Mouse (Mus musculus) kidney, adult 9 months (tissue): Measurements from ENCODE around the gene Hoxb2.

ENCODE experiments used
- DNase-seq: peaks from one replicate; pipeline ENCODE4 v3.0.0; 2022

Hoxb2 gene

DNA sequence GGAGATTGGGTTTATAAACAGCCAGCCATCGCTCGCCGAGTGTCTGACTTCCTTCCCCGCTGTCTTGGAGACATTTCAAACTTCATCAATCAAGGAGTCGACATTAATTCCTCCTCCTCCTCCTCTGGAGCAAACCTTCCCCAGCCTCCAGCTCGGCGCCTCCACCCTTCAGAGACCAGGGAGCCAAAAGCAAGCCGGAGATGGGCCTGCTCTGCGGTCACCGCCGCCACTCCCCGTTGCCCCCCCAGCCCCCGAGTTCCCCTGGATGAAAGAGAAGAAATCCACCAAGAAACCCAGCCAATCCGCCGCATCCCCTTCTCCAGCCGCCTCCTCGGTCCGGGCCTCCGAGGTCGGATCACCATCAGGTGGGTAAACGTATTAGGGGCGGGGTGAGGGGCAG lies 1.5 kb downstream of the Hoxb2 start:
- peak; percentile 85 for DNase-seq

DNA sequence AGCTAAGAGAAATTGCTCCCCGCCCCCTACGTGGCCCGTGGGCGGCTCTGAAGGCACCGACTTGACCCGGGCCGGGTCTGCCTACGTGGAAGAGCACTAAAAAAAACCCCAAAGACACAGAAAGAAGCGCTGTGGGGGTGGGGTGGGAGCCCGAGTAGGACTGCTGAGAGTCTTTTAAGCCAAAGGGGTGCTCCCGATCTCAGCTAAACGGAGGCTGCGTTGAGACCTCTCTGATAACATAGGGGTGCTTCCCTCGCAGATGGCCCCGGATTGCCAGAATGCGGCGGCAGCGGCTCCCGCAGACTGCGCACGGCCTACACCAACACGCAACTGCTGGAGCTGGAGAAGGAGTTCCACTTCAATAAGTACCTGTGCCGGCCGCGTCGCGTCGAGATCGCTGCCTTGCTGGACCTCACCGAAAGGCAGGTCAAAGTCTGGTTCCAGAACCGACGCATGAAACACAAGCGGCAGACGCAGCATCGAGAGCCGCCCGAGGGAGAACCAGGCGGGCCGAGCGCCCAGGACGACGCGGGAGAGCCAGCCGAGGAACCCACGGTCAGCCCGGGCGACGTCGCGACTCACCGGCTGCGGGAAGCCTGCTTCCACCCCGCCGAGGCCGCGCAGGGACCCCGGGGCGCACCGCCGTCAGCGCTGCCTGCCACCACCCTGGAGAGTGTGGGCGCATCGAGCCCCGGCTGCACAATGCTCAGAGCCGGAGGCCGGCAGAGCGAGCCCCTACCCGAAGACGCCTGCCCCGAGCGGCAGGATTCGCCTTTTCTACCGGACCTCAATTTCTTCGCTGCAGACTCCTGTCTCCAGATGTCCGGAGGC lies 2.6 kb downstream of the Hoxb2 start:
- DNase-seq, result peak; percentile 86

DNA sequence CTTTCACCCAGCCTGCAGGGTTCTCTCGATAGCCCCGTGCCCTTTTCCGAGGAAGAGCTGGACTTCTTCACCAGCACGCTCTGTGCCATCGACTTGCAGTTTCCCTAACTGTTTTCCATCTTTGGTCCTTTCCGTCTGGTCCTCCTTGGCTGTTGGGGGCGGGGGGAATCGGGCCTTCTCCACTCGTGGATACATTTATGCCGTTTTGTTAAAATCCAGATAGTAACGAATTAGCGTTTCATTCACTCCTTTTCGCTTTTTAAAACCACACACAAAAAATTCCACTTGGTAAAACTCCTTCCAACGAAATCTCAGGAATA lies 3.2 kb downstream of the Hoxb2 start:
- DNase-seq, result peak; percentile 28

DNA sequence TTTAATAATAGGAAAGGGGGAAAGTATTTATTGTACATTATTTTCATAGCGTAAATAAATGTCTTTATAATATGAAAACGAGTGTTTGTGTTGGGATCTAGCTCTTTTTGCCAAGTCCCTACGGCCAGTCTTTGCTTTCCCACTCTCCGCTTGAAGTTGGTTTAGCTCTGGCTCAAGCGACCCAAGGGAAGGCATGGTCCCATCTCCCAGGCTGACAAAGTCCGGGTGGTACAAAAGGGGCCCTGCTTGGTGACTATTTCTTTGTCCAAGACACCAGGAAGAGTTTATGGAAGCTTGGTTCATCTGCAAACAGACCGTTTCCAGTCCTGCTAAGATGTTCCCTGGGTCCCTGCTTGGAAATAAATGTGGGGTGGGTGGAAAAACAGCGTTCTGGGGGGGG lies 3.6 kb downstream of the Hoxb2 start:
- no peak for DNase-seq

DNA sequence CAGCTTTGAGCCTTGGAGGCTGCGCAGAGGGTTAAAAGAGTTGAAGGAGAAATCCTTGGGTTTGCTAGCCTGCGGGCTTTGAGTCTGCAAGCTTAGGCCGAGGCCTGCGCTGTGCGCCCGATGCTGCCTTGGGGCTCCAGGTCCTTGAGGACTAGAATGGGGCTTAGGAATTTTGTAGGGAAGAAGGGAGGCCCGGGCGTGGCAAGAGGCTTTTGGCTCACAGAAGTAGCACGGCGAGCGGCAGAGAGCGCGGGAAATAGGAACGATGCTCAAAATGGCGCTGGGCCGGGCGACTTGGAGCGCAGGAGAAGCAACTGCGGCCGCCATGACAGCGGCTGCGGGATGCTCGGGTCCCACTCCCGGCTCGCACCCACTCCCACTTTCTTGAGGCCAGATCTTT lies 4.1 kb downstream of the Hoxb2 start:
- DNase-seq, result peak; percentile 63

DNA sequence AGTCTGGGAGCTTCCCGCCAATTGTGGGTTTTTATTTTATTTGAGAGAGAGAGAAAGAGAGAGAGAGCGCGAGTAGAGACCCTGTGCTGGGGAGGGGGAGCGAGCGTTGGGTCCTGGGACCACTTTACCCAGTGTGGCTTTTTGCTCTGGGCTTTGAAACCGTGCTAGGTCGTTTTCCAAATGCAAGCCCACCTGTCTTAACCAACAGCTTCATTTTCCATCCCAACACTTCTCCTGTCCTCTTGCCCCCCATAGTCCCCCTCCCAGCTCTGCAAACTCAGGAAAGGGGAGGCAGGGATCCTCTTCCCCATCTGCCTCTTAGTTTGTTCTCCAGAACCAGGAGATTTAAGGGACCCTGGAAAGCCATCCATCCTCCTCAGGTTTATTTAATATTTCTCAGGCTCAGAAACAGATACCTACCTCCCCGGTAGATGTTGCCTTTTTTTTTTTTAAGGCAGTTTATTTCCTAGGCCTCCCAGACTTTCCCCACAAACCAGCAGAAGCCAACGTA lies 4.5 kb downstream of the Hoxb2 start:
- DNase-seq, result no peak

DNA sequence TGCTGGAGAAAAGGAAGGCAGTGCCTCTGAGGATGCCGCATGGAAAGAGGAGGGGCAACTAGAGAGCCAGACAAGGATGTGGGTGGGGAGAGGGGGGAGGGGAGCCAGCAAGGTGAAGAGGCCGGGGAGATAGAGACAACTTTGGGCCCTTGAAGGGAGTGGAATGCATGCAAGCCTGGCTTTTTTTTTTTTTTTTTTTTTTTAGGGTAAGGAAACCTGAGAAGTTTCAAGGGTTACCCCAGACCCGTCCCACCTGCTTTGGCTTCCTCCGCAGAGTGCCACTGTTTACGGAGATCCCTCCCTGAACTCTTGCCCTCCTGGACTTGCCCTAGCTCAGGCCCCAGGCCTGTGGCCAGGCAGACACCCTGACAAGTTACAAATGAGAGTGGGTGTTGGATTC lies 13.5 kb downstream of the Hoxb2 start:
- peak; percentile 61 for DNase-seq

DNA sequence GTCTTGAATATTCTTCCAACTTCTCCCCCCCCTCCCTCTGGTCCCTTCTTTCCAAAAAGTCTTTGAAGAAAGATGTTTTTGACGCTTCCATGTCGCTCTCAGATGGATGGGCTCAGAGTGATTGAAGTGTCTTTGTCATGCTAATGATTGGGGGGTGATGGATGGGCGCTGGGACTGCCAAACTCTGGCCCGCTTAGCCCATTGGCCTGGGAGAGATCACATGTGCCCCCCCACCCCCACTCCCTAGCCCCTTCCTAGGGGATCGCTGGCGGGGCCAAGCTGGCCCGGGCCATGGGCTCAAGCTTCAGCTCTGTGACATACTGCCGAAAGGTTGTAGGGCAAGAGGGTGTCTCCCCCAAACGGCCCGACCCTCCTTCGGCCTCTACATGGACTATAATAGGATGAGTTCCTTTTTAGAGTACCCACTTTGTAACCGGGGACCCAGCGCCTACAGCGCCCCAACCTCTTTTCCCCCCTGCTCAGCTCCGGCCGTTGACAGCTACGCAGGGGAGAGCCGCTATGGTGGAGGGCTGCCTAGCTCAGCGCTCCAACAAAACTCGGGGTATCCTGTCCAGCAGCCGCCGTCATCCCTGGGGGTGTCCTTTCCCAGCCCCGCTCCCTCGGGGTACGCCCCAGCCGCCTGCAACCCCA lies 15.2 kb downstream of the Hoxb2 start, which contains the start of gene Hoxb1:
Gene Hoxb1 (plus strand): TSS at position 312 of the 651 bp plus-strand sequence.
- no peak for DNase-seq

DNA sequence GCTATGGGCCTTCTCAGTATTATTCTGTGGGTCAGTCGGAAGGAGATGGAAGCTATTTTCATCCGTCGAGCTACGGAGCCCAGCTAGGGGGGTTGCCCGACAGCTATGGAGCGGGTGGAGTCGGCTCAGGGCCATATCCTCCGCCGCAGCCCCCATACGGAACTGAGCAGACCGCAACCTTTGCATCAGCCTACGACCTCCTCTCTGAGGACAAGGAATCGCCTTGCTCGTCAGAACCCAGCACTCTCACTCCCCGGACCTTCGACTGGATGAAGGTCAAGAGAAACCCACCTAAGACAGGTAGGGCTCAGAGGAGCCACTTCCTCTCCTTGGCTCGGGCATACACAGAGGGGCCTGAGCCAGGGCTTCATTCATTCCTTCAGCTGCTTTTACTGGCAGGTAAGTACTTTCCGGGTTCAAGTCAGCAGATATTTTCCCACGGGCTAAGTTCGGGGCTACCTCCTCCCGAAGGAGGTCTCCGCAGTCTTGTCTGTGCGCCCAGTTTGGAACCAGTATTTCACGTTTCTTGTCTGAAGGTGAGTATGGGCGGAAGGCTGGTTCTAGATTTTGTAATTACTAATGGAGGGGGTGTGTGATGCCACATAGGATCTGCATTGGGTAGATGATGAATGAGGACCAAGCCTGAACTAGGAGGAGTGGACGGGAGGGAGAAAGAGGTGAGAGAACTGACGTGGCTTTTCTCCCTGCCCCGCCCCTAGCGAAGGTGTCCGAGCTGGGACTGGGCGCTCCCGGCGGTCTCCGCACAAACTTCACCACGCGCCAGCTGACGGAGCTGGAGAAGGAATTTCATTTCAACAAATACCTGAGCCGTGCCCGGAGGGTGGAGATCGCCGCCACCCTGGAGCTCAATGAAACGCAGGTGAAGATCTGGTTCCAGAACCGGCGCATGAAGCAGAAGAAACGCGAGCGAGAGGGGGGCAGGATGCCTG lies 16.0 kb downstream of the Hoxb2 start:
- peak; percentile 30 for DNase-seq

DNA sequence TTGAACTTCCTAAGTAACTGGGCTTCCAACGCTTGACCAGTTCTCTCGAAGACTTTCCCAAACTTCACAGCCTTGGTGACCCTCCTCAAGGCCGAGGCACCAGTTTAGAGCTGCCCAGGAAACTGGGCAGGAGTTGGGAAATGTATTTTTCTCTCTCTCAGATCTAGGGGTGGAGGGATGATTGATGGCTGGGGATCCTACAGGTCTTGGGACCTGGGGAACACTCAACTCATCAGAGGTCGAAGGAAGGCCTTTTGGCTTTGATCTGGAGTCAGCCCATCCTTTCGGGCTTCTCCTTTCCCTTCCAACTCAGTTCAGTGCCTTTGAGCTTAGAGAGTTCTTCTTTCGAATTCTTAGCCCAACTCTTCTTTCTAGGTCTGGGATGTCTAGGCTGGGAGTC lies 16.8 kb downstream of the Hoxb2 start:
- no peak for DNase-seq

DNA sequence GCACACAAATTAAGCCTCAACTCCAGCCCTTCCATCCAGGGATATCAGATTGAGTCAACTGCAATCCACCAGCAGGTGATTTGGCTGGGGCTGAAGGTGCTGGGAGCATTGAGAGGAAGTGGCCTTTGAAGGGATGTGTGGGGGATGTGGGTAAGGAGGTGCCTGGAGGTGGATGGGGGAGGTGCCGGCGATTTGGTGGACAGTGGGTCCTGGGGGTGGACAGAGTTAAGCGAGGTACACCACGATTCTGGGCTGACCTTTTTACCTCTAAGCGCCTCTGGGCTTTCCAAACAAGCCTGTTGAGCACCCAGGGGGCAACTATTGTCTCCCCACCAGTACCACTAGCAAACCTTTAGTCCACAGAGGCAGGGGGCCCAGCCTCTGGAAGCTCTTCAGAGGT lies 18.4 kb downstream of the Hoxb2 start:
- no peak for DNase-seq

DNA sequence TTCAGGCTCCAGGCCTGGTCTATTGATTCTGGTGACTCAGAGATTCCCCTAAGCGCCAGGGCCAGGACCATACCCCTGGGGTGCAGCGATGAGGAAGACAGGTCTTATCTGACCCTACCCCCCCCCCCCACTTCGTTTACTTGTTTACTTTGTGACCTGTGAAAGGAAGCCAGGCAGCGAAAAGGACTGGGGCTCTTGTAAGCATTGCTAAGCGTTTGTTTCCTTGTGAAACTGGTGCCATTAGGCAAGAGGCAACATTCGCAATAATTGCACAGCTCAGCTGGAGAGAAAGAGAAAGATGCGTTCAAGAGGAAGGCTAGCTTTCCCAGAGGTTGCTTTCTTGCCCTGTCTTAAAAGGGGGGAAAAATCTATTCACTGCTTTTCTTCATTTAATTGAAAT lies 18.8 kb downstream of the Hoxb2 start:
- DNase-seq, result no peak

DNA sequence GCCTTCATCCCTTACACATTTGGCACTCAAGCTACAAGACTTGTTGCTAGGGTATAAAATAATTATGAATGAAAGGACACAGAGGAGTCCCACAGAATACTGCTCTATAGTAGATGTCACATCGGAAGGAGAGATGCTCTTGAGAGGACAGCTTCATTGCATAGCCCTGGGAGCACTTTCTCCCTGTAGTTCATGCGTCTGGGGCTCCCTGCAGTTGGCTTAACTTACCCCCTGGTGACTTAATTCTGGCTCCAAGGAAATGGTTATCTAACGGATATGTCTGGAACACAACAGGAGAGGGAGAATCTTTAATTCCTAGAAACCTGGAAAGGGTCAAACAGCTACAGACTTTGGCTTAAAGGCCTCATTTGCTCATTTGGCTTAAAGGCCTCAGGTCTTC lies 21.4 kb downstream of the Hoxb2 start:
- DNase-seq, result no peak

DNA sequence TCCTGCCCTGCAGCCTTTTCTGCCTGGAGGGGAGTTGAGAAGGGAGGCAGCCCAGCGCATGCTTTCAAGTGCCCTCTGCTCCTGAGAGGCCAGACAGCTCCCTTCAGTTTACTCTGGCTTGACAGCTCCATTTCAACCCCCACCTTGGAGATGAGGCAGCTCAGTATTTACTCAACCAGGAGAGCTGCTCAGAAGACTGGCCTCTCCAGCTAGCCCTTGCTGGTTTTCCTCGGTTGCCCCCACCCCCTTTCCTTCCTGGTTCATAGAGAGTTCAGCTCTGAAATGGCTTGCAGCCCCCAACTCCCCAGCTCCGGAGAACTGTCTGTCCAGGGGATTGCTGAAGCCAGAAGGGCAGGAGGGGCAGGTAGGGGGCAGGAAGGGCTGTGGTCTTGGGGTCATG lies 22.2 kb downstream of the Hoxb2 start:
- DNase-seq, result no peak

DNA sequence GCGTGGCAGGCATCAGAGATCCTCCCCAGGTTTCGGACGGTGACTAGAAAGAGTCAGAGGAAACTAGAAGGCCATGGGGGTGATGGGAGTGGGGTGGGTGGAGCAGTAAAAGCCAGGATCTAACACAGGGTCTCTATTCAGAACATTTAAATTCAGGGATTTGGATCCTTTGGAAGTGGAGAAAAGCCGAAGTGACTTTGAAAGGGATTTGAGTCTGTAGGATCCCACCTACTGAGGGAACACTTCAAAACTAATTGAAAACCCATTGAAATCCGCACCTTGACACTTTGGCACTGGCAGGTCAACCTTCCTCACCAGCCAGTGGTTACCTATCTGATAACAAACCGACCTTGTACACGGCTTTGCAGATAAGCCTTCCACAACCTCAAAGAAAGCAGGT lies 24.5 kb downstream of the Hoxb2 start:
- DNase-seq, result no peak

DNA sequence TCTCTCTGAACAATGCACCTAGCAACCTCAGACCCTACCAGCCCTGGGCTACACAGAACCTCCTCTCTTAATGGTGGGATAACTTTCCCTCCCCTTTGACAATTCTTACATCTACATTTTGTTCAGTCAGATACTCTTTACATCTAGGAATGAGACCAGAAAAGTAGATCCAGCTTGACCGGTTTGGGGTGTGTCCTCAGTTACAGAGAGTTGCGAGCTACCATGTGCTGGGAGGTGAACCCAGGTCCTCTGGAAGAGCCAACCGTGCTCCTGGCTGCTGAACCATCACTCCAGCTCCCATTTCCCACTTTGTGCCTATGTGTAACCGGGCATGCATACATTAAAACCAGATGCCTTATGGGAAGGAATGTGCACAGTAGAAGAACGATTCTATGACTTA lies 33.1 kb downstream of the Hoxb2 start:
- DNase-seq, result no peak

DNA sequence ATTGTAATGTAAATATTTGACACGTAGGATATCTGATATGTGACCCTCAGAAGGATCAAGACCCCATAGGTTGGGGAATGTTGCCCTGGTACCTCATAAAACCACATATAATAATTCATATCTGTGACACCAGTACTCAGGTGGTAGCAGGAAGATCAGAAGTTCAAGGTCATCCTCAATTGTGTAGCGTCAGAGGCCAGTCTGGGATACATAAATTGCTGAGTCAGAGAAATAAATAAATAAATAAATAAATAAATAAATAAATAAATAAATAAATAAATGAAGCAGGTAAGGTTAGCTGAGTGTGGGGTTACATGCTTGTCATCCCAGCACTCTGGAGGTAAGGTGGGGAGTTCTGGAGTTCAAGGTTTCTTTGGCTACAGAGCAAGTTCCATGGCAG lies 37.3 kb downstream of the Hoxb2 start:
- no peak for DNase-seq

DNA sequence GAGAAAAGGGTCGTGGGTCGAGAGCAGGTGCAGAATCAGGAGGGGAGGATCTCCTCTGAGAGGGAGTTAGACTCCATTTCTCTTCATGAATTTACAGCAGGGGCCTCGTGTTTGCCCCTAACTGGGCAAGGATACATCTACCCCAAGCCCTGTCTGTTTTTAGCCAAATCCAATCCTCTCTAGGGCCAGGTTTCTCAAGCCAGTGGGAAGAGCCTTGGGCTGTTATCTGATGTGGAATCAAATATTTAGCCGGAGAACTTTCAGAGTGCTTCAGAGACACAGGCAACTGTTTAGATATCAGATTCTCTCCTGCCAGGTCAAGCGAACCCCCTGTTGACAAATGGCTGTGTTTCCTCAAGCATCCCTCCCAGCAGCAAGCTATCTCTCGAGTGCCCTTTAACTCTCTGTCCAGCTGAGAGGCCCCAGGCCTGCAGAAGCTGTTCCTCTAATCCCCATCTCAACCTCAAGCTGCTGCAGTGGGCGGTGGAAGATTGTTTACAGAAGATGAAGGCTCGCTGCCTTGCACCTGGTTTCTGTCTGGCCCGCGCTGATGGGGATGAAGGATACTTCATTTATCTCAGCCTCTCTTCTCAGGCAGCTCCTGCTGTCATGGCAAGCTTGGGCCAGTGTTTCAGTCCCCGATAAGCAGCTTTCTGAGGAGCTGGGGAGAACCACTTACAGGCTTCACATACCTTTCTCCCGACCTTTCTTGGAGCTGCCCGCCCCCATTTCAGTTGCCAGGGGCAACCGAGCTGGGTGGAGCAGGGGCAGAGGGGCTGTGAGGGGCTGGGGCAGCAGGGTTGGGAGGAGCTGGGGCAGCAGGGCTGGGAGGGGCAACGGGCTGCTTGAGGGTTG lies 46.7 kb downstream of the Hoxb2 start:
- DNase-seq, result no peak

DNA sequence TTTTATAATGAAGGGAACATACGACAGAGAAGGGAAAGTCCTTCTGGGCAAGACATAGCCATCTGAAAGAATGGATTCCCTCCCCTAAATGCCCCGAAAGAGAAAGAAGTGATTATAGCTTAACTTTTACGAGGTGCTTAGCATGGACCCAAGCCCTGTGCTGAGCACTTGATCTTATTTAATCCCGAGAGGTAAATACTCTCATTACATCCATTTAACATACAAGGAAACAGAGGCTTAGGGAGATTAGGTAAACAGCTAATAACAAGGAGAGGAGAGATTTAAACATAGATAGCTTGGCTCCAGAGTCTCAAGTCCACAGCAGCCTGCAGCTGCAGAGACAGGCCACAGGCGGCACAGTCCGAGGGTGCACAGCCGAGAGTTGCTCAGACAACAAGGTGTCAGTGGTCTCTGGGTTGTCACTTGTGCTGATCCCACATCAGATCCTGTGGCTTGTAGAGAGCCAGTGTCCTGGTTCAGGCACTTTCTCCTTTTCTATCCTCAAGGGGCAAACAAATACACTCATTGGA lies 47.5 kb downstream of the Hoxb2 start:
- no peak for DNase-seq

DNA sequence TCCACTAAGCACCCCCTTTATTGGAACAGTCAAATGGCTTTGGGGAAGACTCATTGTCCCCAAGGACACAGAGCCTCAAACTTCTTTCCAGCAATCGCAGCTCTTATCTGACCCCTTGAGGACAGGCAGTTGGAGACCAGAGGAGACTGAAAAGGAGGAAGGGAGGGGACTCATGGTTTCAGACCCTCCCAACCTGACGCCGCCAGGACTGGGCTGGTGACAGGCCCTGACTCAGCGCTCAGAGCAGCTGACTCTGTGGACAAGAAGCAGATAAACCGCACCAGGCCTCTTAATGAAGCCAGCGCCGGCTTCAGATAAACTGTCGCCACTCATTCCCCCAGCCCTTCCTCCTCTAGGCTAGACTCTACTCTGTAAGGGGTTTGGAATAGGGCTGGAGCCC lies 49.6 kb downstream of the Hoxb2 start:
- no peak for DNase-seq
